Mouse (Mus musculus) liver, embryonic 14.5 days (tissue): ENCODE measurements around the gene Zfp385a.

Source experiments
- CTCF ChIP-seq: IDR thresholded peaks from 2 replicates; pipeline ENCODE4 v1.5.1; 2016; ENCODE audit warnings: antibody characterized with exemption, low read depth, control low read depth
- EP300 ChIP-seq: IDR thresholded peaks from 2 replicates; pipeline ENCODE4 v1.6.1; 2016; ENCODE audit warnings: antibody characterized with exemption, low read depth

DNA sequence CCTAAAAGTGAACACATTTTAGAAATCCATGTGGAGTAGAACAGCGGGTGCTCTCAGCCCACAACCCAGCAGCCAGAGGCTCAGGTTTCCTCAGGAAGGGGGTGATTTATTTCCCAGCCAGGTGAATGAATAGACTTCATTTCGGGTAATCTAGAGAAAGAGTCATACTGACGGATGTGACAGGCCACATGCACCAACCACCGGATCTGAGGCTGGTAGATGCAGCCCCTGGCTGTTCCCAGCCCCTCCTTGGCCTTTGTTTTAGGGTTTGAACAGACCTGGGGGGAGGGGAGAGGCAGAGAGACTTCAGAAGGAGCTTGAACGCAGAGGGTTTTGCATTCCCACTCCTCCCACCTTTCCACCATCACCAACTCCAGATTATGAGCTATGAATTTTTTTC lies 44.0 kb downstream of the Zfp385a start:
- TF ChIP-seq EP300 (no peak), CTCF (no peak)
